Mouse (Mus musculus): ENCODE data around the gene Scube1. TPM values are rescaled to one million over a fixed set of nuclear protein-coding genes. Genes with fewer than 3 reads are reported as not detected.

Gene Scube1
- total and polyA plus RNA-seq, 3 experiments, result not detected

DNA sequence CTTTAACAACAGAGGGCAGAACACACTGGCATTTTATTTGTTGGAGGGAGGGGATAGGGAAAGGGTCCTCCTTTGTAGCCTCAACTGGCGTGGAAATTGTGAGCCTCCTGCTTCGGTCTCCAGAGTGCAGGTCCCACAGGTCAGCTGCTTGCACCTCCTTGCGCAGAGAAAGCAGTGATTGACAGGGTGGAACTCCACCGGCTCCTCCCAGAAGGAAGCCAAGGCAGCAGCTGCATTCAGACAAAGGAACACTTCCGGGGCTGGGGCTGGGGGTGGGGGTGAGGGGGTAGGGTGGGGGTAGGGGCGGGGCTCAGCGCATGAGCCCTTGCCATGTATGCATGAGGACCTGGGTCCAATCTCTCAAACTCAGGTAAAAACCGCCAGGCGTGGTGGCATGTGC lies 24.6 kb upstream of the Scube1 start:
- H3K27me3 ChIP-seq (ENCODE audit: control insufficient read depth in 1 of 2, insufficient read depth in 2 of 2, low read length in 2 of 2), result no peaks in the 10 kb centered on the region

DNA sequence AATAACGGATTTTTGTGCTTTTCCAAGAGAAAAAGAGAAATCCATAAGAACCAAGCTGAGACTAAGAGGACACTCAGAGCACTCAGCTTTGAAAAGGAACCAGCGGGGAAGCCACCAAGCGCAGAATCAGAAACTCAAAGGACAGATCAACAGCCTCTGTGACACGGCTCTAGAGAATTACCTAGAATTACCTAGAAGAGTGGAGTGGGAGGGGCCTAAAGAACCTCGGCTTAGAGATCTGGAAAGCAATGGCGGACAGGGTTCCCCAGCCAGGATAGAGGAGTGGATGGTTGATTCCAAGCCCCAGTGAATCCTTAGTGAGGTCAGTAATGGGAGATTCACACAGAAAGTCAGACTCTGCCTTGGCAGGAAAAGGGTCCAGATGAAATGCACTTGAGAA lies 24.2 kb upstream of the Scube1 start:
- no peaks in the 10 kb centered on the region for H3K9me3 ChIP-seq (replicated peaks; ENCODE audit: insufficient read depth, low read length)
- H3K4me3 ChIP-seq (ENCODE audit: control insufficient read depth in 1 of 2, insufficient read depth in 1 of 2, low read depth in 2 of 2, low read length in 2 of 2), result no peak overlapping the region

More for the DNA sequence above, 24.6 kb upstream of the Scube1 start:
- Histone ChIP-seq H3K4me1 (ENCODE audit: control insufficient read depth in 1 of 2, insufficient read depth in 2 of 2, low read length in 2 of 2) (no peaks in the 10 kb centered on the region), H3K9me3 (replicated peaks; ENCODE audit: insufficient read depth, low read length) (no peaks in the 10 kb centered on the region), H3K27ac (ENCODE audit: control insufficient read depth, low read depth, low read length) (no peak overlapping the region), H3K4me3 (ENCODE audit: control insufficient read depth in 1 of 2, insufficient read depth in 1 of 2, low read depth in 2 of 2, low read length in 2 of 2) (no peak overlapping the region), H3K9ac (ENCODE audit: control insufficient read depth, low read depth, low read length, poor library complexity, severe bottlenecking) (no peak overlapping the region), H3K79me2 (ENCODE audit: control insufficient read depth, insufficient read depth, low read length, poor library complexity) (no peaks in the 10 kb centered on the region), H3K36me3 (ENCODE audit: control insufficient read depth in 1 of 2, insufficient read depth in 2 of 2, low read length in 2 of 2) (no peaks in the 10 kb centered on the region)
- TF ChIP-seq SMC3 (IDR thresholded peaks at IDR 0.05; ENCODE audit: low read depth, low read length) (no peak), MAX (IDR thresholded peaks at IDR 0.05; ENCODE audit: low read length) (no peak), GABPA (IDR thresholded peaks at IDR 0.05; ENCODE audit: low read depth, low read length) (no peak), JUND (IDR thresholded peaks at IDR 0.05; ENCODE audit: low read depth, low read length) (no peak), TAL1 (IDR thresholded peaks at IDR 0.05; ENCODE audit: low read length) (no peak), HCFC1 (IDR thresholded peaks at IDR 0.05; ENCODE audit: low read depth, low read length) (no peak), TBP (IDR thresholded peaks at IDR 0.05; ENCODE audit: low read depth, low read length) (no peak), MYC (IDR thresholded peaks at IDR 0.05; ENCODE audit: low read depth, low read length) (no peak), POLR2AphosphoS5 (IDR thresholded peaks at IDR 0.05; ENCODE audit: borderline replicate concordance, low read depth, low read length) (no peak), POLR2AphosphoS2 (IDR thresholded peaks at IDR 0.05; ENCODE audit: low read length) (no peak), RCOR1 (IDR thresholded peaks at IDR 0.05; ENCODE audit: low read depth, low read length) (no peak), E2F4 (IDR thresholded peaks at IDR 0.05; ENCODE audit: borderline replicate concordance, low read depth, low read length) (no peak)
- no peak for DNase-seq (ENCODE audit: low read depth, low spot score)

DNA sequence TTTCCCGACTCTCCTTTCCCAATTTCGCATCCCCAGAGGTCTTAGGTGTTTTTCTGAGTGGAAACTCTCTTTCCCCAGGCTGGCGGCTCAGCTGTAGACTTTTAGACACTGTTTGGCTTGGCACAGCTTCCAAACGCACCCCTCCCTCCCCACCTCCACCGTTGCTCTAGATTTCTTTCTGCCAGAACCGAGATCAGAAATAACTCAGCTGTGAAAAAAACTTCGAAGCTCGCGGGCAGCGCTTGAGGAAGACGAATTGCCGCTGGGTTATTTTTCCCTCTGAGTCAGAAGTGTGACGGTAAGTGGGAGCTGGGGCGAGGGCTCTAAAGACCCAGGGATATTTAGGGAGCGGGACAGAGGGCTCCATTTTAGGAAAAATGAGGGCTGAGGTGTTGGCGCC lies 21.5 kb upstream of the Scube1 start:
- Histone ChIP-seq H3K4me1 (ENCODE audit: control insufficient read depth in 1 of 2, insufficient read depth in 2 of 2, low read length in 2 of 2) (no peaks in the 10 kb centered on the region), H3K36me3 (ENCODE audit: control insufficient read depth in 1 of 2, insufficient read depth in 2 of 2, low read length in 2 of 2) (no peaks in the 10 kb centered on the region), H3K9ac (ENCODE audit: control insufficient read depth, low read depth, low read length, poor library complexity, severe bottlenecking) (no peak overlapping the region), H3K79me2 (ENCODE audit: control insufficient read depth, insufficient read depth, low read length, poor library complexity) (no peaks in the 10 kb centered on the region), H3K4me3 (ENCODE audit: control insufficient read depth in 1 of 2, insufficient read depth in 1 of 2, low read depth in 2 of 2, low read length in 2 of 2) (no peak overlapping the region), H3K27ac (ENCODE audit: control insufficient read depth, low read depth, low read length) (no peak overlapping the region), H3K27me3 (ENCODE audit: control insufficient read depth in 1 of 2, insufficient read depth in 2 of 2, low read length in 2 of 2) (no peaks in the 10 kb centered on the region), H3K9me3 (replicated peaks; ENCODE audit: insufficient read depth, low read length) (no peaks in the 10 kb centered on the region)
- no peak for DNase-seq (ENCODE audit: low read depth, low spot score)
- TF ChIP-seq CHD2 (IDR thresholded peaks at IDR 0.05; ENCODE audit: low read length) (no peak), POLR2A (IDR thresholded peaks at IDR 0.05; ENCODE audit: control insufficient read depth in 1 of 2, insufficient read depth in 1 of 2, low read depth in 1 of 2, low read length in 2 of 2, poor library complexity in 1 of 2) (no peak), NELFE (IDR thresholded peaks at IDR 0.05; ENCODE audit: low read depth, low read length) (no peak), MAX (IDR thresholded peaks at IDR 0.05; ENCODE audit: low read length) (no peak), SIN3A (IDR thresholded peaks at IDR 0.05; ENCODE audit: low read length) (no peak), RAD21 (IDR thresholded peaks at IDR 0.05; ENCODE audit: low read depth, low read length) (no peak), GABPA (IDR thresholded peaks at IDR 0.05; ENCODE audit: low read depth, low read length) (no peak), ZMIZ1 (IDR thresholded peaks at IDR 0.05; ENCODE audit: low read depth, low read length) (no peak), MXI1 (IDR thresholded peaks at IDR 0.05; ENCODE audit: low read depth, low read length) (no peak), E2F4 (IDR thresholded peaks at IDR 0.05; ENCODE audit: borderline replicate concordance, low read depth, low read length) (no peak)

More for the DNA sequence above, 24.2 kb upstream of the Scube1 start:
- Histone ChIP-seq H3K9ac (ENCODE audit: control insufficient read depth, low read depth, low read length, poor library complexity, severe bottlenecking) (no peak overlapping the region), H3K27ac (ENCODE audit: control insufficient read depth, low read depth, low read length) (no peak overlapping the region), H3K4me1 (ENCODE audit: control insufficient read depth in 1 of 2, insufficient read depth in 2 of 2, low read length in 2 of 2) (no peaks in the 10 kb centered on the region), H3K27me3 (ENCODE audit: control insufficient read depth in 1 of 2, insufficient read depth in 2 of 2, low read length in 2 of 2) (no peaks in the 10 kb centered on the region), H3K79me2 (ENCODE audit: control insufficient read depth, insufficient read depth, low read length, poor library complexity) (no peaks in the 10 kb centered on the region), H3K36me3 (ENCODE audit: control insufficient read depth in 1 of 2, insufficient read depth in 2 of 2, low read length in 2 of 2) (no peaks in the 10 kb centered on the region)
- TF ChIP-seq POLR2A (IDR thresholded peaks at IDR 0.05; ENCODE audit: control insufficient read depth in 1 of 2, insufficient read depth in 1 of 2, low read depth in 1 of 2, low read length in 2 of 2, poor library complexity in 1 of 2) (no peak), GATA1 (IDR thresholded peaks at IDR 0.05; ENCODE audit: low read depth, low read length) (no peak), E2F4 (IDR thresholded peaks at IDR 0.05; ENCODE audit: borderline replicate concordance, low read depth, low read length) (no peak), HCFC1 (IDR thresholded peaks at IDR 0.05; ENCODE audit: low read depth, low read length) (no peak), RCOR1 (IDR thresholded peaks at IDR 0.05; ENCODE audit: low read depth, low read length) (no peak), GABPA (IDR thresholded peaks at IDR 0.05; ENCODE audit: low read depth, low read length) (no peak), TAL1 (IDR thresholded peaks at IDR 0.05; ENCODE audit: low read length) (no peak)
- no peak for DNase-seq (ENCODE audit: low read depth, low spot score)
